Mouse (Mus musculus): Measurements from ENCODE around the gene B4galt2. TPM values are rescaled to one million over a fixed set of nuclear protein-coding genes. Genes with fewer than 3 reads are reported as not detected.
A peak's percentile ranks its signal among the peaks of the same experiment; 100 is the strongest.

B4galt2 gene
- total RNA-seq, 2 experiments from 2014 or later: 0.19 TPM; not detected in 1

GRCm38 (mm10) chr4:117873615-117874014 lies 9.7 kb downstream of the B4galt2 start:
- ATAC-seq (replicated peaks; ENCODE audit: low FRiP score, poor library complexity, severe bottlenecking): no peak

- ATAC-seq (replicated peaks; ENCODE audit: low FRiP score, poor library complexity, severe bottlenecking): no peak
These were observed 10.8 kb downstream of the B4galt2 start, which contains the start of gene Ccdc24 for GRCm38 (mm10) chr4:117872471-117872886. Gene Ccdc24 (minus strand): TSS chr4:117872557.

- ATAC-seq (replicated peaks; ENCODE audit: low FRiP score, poor library complexity, severe bottlenecking): no peak
These were observed 11.5 kb downstream of the B4galt2 start for GRCm38 (mm10) chr4:117871787-117872186.

- peak; percentile 26 for ATAC-seq (replicated peaks; ENCODE audit: low FRiP score, poor library complexity, severe bottlenecking)
These were observed 12.8 kb downstream of the B4galt2 start for GRCm38 (mm10) chr4:117870437-117870836.

GRCm38 (mm10) chr4:117869317-117869716 lies 14.0 kb downstream of the B4galt2 start:
- ATAC-seq (replicated peaks; ENCODE audit: low FRiP score, poor library complexity, severe bottlenecking): 0 out of 2 replicates have a peak, but pooled peaks have one; percentile 2

- 0 out of 2 replicates have a peak, but pooled peaks have one; percentile 27 for ATAC-seq (replicated peaks; ENCODE audit: low FRiP score, poor library complexity, severe bottlenecking)
These were observed 15.5 kb downstream of the B4galt2 start for GRCm38 (mm10) chr4:117867823-117868222.

- ATAC-seq (replicated peaks; ENCODE audit: low FRiP score, poor library complexity, severe bottlenecking): no peak
These were observed 16.3 kb downstream of the B4galt2 start for GRCm38 (mm10) chr4:117867000-117867399.

GRCm38 (mm10) chr4:117866083-117866482 lies 17.2 kb downstream of the B4galt2 start:
- ATAC-seq (replicated peaks; ENCODE audit: low FRiP score, poor library complexity, severe bottlenecking): no peak

- peak; percentile 34 for ATAC-seq (replicated peaks; ENCODE audit: low FRiP score, poor library complexity, severe bottlenecking)
These were observed 20.5 kb downstream of the B4galt2 start for GRCm38 (mm10) chr4:117862823-117863222.

GRCm38 (mm10) chr4:117860570-117860969 lies 22.7 kb downstream of the B4galt2 start:
- no peak for ATAC-seq (replicated peaks; ENCODE audit: low FRiP score, poor library complexity, severe bottlenecking)

- peak; percentile 59 for ATAC-seq (replicated peaks; ENCODE audit: low FRiP score, poor library complexity, severe bottlenecking)
These were observed 24.5 kb downstream of the B4galt2 start for GRCm38 (mm10) chr4:117858794-117859193.

- ATAC-seq (replicated peaks; ENCODE audit: low FRiP score, poor library complexity, severe bottlenecking): no peak
These were observed 28.1 kb downstream of the B4galt2 start for GRCm38 (mm10) chr4:117855146-117855545.

- ATAC-seq (replicated peaks; ENCODE audit: low FRiP score, poor library complexity, severe bottlenecking): no peak
These were observed 31.0 kb downstream of the B4galt2 start for GRCm38 (mm10) chr4:117852152-117852868.

GRCm38 (mm10) chr4:117850871-117851270 lies 32.4 kb downstream of the B4galt2 start:
- ATAC-seq (replicated peaks; ENCODE audit: low FRiP score, poor library complexity, severe bottlenecking): no peak

- no peak for ATAC-seq (replicated peaks; ENCODE audit: low FRiP score, poor library complexity, severe bottlenecking)
These were observed 33.1 kb downstream of the B4galt2 start for GRCm38 (mm10) chr4:117850176-117850575.

GRCm38 (mm10) chr4:117849506-117849905 lies 33.8 kb downstream of the B4galt2 start:
- no peak for ATAC-seq (replicated peaks; ENCODE audit: low FRiP score, poor library complexity, severe bottlenecking)

- ATAC-seq (replicated peaks; ENCODE audit: low FRiP score, poor library complexity, severe bottlenecking): no peak
These were observed 34.2 kb downstream of the B4galt2 start for GRCm38 (mm10) chr4:117849063-117849462.

GRCm38 (mm10) chr4:117847011-117847410 lies 36.3 kb downstream of the B4galt2 start:
- ATAC-seq (replicated peaks; ENCODE audit: low FRiP score, poor library complexity, severe bottlenecking): no peak

GRCm38 (mm10) chr4:117846261-117846660 lies 37.0 kb downstream of the B4galt2 start:
- ATAC-seq (replicated peaks; ENCODE audit: low FRiP score, poor library complexity, severe bottlenecking): no peak

GRCm38 (mm10) chr4:117845316-117845715 lies 38.0 kb downstream of the B4galt2 start:
- ATAC-seq (replicated peaks; ENCODE audit: low FRiP score, poor library complexity, severe bottlenecking): no peak

- ATAC-seq (replicated peaks; ENCODE audit: low FRiP score, poor library complexity, severe bottlenecking): no peak
These were observed 38.8 kb downstream of the B4galt2 start for GRCm38 (mm10) chr4:117844467-117844866.

GRCm38 (mm10) chr4:117843101-117843500 lies 40.2 kb downstream of the B4galt2 start:
- no peak for ATAC-seq (replicated peaks; ENCODE audit: low FRiP score, poor library complexity, severe bottlenecking)
